Mouse (Mus musculus): Measurements from ENCODE around the gene Gpr45.
"Not testable (repeated sequence)": the region's sequence is repeated elsewhere in the genome, so short reads cannot be mapped to it uniquely, and the experiment has no call there.

Gpr45 gene

DNA sequence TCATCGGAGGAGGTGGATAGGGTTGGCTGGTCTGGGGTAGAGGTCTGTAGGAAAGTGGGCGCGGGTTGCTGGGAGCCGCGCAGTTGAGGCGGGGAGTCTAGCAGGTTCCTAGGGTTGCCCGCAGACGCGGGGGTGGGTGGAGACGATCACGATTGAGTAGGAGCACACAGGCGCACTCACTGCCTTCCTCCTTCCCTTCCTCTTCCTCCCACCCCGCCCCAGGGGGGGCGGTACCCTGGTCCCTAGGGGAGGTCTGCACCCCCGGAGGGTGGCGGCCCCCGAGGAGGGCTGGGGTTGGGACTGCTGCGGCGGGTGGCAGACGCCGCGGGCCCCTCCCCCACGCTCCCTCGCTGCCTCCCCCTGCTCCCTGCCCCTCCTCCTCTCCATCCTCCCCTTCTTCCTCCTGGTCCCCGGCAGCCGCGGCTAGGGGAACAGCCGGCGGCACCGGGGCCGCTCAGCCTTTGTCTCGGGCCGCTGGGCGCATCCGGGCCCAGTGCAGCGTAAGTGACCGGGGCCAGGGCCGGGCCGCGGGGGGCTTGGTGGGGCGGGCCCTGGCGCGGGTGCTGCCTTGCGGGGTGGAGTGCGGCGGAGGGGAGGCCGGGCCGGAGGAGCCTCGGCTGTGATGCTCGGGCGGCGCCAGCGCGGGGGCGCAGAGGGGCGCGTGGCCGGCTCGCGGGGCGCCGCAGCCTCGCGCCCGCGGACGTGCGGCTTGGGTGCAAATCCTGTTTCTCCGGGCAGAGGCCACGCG, at the start of gene Gpr45:
TSS of gene Gpr45 (plus strand) at position 139 of the 748 bp plus-strand sequence.
- no peak for DNase-seq (ENCODE audit: low read depth)

DNA sequence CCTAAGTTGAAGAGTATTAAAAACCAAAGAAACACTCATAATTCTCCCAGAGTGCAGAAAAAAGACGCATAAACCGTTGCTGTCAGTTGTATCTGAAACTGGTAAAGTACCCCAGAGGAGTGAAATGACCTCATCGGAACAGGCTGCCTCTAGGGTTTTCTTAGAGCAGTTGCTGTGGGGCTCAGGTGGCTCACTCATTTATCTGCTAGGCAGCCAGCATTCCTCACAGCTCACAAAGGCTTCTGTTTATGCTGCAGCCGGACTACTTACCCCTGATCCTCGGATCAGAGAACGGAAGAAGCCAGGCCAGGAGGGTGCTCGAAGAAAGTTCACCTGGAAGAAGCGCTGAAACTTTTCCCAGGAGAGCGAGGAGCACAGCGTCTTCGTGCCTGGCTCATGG, 47.5 kb upstream of the Gpr45 start:
- DNase-seq (ENCODE audit: low read depth): no peak

DNA sequence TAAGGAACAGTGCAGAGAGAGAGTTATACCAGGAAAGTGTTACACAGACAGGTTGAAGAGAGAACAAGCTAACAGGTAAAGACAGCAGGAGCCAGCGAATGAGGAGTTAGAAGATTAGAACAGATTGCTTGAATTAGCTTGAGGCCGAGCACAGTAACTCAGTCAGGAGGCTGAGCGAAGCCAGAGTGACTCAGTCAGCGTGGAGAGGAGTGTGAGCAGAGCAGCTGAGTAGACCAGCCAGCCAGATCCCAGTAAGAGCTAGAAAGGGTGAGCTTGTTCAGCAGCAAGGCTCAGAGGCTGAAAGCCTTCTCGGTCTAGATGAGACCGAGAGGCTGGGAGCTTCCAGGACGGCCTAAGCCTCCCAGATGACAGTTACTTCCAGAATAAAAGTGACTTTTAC, 46.0 kb upstream of the Gpr45 start:
- DNase-seq (ENCODE audit: low read depth): no peak

DNA sequence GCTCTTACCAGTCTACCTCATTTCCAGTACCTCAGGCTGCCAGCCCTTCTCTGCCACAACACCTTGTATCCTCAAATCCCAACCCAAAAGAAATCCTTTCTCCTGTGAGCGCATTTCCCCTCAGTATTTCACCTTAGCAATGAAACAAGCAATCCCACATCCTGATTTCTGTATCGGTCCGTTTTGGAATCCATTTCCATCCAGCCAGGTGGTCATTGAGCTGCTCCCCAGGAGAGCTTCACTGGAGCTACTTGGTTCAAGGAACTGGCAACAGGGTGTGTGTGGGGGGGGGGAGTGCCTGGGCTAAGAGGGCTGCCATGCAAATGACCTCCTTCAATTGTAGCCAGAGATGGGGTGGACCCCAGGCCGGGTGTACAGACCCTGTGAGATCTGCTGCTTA, 45.5 kb upstream of the Gpr45 start:
- DNase-seq (ENCODE audit: low read depth): no peak

DNA sequence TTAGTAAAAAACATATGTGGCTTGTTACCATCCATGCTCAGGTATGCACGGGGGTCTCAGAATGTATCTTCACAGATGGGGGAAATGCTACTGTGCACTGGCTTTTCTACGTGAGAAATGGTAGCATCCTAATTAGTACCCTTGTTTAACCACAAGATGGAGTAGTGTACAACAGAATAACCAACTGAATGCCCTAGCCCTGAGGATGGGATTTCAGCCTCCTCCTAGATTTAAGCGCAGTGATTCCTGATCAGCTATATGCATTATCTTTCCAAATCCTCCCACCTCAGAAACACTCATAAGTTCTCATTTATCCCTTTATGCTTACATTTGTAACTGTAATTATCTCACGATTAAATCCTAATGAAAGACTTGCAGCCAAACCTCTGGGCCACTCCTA, 37.6 kb upstream of the Gpr45 start:
- DNase-seq (ENCODE audit: low read depth): peak; percentile 4

DNA sequence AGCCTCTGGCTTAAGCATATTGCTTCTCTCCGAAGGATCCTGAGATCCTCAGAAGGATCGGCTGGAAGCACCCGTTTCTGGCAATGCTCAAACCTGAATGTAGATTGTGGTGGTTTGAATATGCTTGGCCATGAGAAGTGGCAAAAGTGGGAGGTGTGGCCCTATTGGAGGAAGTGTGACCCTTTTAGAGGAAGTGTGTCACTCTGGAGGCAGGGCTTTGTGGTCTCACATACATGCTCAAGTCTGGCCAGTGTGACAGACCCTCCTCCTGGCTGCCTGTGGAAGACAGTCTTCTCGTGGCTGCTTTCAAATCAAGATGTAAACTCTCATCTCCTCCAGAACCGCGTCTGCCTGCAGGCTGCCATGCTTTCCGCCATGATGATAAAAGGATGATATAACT, 36.0 kb upstream of the Gpr45 start:
- no peak for DNase-seq (ENCODE audit: low read depth)

- DNase-seq (ENCODE audit: low read depth): peak; percentile 9
Measured at GRCm38 (mm10) chr1:42917908-42918307, 34.8 kb upstream of the Gpr45 start.

DNA sequence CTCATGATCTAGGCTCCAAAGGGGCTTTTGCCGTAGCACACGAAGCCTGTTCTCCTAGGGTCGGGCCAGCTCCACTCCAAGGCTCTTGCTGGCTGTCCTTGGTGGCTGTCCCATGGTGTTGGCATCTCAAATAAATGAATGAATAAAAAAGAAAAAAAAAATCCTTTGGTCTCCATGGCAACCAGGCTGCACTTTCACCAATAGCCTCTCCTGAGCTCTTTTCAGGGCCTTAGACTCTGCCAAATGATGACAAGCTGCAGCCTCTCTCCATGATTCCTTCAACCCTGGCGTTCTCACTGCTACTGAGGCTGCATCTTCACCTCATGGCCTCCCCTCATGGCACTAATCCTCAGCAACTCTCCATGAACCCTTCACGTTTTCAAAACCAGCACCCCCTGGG, 28.7 kb upstream of the Gpr45 start:
- no peak for DNase-seq (ENCODE audit: low read depth)

GRCm38 (mm10) chr1:42933613-42934012, 19.1 kb upstream of the Gpr45 start:
- DNase-seq (ENCODE audit: low read depth): no peak

GRCm38 (mm10) chr1:42948486-42948885, 4.2 kb upstream of the Gpr45 start:
- DNase-seq (ENCODE audit: low read depth): no peak

- no peak for DNase-seq (ENCODE audit: low read depth)
Measured at GRCm38 (mm10) chr1:42953482-42953822, 780 bp downstream of the Gpr45 start.

DNA sequence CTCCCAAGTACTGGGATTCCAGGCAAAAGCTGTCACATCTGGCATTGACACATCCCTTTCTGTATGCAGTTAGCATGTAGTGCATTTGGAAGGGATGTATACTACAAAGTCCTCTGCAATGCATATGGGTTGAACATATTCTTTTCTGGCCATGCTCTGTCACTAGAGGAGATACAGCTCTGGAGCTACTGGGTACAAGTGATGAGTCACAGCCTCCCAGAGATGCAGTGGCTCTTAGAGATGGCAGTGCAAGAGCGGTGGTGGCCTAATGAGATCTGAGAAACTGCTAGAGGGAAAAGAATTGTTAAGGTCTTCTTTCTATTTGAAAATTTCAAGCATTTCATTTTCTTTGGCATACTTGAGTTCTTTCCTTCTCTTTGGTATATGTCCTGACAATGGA, 4.2 kb downstream of the Gpr45 start:
- no peak for DNase-seq (ENCODE audit: low read depth)

DNA sequence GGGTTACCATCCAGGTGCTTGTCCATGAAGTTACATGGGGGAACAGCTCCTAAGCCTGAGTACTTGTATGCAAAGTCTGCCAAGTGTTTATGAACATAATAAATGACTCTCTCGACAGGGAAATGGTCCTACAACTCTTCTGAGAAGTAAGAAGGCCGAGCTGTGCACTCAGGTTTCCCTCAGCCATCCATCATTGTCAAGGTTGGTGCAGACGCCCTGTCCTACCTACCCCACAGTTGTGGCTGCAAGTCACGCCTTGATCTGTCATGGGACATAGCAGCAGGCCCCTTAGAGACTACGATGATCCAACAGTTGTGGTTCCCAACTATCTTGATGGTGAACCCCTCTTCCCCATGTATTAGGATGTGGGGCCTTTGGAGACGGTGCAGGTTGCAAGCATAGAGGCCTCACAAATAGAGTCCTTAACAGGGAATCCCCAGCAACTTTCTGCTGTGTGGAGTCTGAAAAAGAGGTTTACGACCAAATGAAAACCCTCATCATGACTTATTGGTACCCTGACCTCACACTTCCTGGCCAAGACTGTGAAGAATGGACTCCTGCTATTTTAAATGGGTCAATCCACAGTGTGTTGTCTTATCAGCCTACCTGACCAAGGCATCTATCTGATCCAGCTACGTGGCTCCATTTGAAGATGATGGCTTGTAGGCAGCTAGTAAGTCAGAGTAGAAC, 30.6 kb downstream of the Gpr45 start:
- DNase-seq (ENCODE audit: low read depth): no peak

GRCm38 (mm10) chr1:42984119-42984518, 31.4 kb downstream of the Gpr45 start:
- DNase-seq (ENCODE audit: low read depth): no peak

DNA sequence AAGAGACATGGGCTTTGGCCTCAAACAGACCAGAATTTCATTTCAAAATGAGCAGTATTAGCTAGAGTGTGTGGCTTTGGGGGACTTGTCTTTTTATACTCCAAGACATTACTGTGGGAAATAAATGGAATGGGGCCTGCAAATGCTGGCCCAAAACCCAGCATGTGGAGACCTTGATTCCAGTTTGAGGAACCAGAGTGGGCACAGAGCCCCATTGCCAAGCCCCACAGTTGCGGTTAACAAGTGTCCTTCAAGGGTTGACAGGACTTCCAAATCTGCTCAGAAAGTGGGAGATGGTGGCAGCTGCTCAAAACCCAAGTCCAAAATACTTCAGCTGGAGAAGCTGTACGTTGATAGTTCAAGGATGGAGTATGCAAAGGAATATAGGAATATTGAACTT, 36.3 kb downstream of the Gpr45 start:
- DNase-seq (ENCODE audit: low read depth): no peak

GRCm38 (mm10) chr1:43006051-43006514, 53.4 kb downstream of the Gpr45 start:
- DNase-seq (ENCODE audit: low read depth): no peak

DNA sequence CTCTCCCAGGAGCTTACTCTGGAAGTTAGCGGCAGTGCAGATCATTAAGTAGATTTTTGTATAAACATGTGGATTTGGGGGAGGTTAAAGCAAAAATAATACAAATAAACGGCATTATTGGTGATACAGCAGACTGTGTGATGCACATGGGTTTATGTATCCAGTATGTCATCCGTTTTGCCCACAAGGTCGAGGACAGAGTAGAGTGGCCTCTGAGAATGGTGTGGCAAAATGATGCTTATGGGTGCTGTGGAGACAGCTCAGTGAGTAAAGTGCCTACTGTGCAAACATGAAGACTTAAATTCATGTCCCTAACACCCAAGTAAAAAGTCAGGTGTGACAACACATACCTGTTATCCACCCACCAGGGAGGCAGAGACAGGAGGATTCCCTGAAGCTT, 53.9 kb downstream of the Gpr45 start:
- DNase-seq (ENCODE audit: low read depth): no peak

GRCm38 (mm10) chr1:43010461-43010860, 57.8 kb downstream of the Gpr45 start:
- no peak for DNase-seq (ENCODE audit: low read depth)

GRCm38 (mm10) chr1:43015153-43015685, 62.5 kb downstream of the Gpr45 start:
- not testable (repeated sequence) for DNase-seq (ENCODE audit: low read depth)

- no peak for DNase-seq (ENCODE audit: low read depth)
Measured at GRCm38 (mm10) chr1:43036014-43036413, 83.3 kb downstream of the Gpr45 start.

- no peak for DNase-seq (ENCODE audit: low read depth)
Measured at GRCm38 (mm10) chr1:43042271-43042670, 89.6 kb downstream of the Gpr45 start.

DNA sequence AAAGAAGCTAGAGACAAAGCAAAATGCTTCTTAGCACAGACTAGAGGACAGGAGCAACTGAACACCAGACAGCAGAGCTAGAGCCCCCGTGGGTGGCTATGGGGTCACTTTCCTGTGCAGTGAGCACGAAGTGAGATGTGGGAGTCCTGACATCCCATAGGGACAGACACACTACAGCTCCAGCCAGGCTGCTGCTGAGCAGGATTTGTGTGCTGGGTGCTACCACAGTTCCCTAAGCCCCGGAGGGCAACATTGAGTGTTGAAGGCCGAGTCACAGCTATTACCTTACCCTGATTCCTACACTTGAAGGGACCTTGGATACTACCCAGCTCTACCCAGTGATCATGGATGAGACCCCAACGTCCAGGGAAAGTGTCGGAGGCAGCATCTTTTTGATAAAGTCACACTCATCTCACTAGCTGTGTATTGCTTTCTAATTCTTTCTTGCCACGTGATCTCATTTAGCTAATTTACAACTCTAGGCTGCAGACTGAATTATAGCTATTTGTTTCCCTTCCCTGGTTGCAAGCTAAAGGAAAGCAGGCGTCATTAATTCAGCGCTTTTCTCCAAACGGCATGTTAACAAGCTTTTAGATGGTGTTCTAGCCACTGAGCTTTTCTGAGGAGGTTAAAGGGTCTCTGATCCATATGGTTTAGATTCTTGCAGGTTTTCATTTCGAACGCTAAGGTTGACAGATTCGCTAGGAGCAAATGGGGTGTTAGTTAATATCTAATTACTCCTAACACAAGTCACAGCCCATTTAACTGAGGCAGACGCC, 92.7 kb downstream of the Gpr45 start:
- DNase-seq (ENCODE audit: low read depth): no peak

DNA sequence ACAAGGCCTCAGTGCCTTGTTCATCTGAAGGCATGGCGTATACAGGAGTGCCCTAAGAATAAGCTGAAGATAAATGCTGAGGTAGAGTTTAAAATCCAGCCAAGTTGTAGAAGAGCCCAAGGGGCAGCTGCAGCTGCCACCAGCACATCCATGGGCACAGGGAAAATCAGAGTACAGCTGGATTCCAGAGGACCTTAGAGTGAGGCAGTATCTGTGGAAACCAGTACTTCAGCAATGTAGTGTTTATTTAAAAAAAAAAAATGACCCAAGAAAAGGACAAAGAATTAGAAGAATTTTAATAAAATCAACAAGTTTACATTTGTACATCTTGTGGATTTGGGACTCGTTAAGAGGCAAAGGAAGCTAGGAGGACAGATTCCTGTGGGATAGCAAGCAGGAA, 94.3 kb downstream of the Gpr45 start:
- no peak for DNase-seq (ENCODE audit: low read depth)

Data from fibroblast of lung, adult 2 months (primary cell).